Mouse (Mus musculus) layer of hippocampus, adult 9-10 months (tissue): ENCODE data around the gene Tspan31.

Source experiments
- DNase-seq: peaks from one replicate; pipeline ENCODE4 v3.0.0; 2022; ENCODE audit warnings: low spot score

Tspan31 gene

DNA sequence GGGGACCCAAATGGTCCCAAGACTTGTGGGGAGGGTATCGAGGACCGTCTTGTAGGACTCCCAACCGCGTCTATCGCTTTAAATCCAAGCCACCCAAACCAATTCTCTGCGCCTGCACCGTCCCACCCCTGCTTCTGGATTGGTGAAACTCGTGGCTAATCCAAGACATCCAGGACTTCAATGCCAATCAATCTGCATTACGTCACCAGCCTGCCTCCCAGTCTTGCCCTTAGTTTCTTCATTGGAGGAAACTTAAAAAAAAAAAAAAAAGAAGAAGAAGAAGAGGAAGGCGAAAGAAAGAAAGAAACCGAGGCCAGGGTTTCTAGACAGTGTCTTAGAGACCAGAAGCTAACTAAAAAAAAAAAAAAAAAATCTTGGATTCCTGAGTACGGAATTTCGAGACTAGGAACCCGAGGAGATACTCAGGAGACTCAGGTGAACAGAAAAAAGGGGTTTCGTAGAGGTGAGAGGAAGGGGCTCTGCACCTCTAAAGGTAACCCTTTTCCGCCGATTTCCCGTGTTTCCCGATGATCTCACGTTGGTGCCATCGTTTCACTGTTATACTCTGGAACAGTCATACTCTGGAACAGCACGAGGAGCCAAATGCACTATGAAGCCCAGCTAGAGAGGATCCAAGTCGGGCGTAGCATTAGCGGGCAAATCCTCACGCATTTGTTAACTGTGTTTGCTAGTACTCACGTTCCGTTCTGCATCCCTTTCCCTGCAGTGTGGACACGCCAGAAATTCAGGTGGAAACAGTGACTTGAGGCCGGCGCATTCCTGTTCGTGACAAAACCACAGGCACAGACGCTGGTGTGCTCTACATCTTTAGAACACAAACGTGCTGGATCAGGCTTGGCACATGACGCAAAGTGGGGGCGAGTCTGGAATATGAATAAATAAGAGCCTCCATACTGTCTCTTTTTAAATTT is at the start of gene Tspan31:
TSS of gene Tspan31 (minus strand) at position 75 of the 932 bp plus-strand sequence.
- DNase-seq, result peak; percentile 93

DNA sequence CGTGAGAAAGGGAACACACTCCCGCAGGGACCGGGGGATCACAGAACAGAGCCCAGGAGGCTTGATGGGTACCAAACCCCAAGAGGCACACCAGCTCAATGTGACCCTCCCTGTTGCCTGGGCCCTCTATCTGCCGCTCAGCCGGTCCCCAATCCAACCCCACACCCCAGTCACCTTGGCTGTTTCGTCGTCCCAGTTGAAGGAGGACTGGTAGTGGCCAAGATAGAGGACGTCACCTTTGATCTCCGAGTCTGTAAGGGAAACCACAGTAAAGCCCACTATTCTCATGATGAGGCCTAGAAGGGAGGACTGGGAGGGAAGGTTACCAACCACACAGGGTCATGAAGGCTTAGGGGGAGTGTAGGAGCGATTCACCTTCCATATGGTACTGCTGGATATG is 49.2 kb upstream of the Tspan31 start:
- no peak for DNase-seq

DNA sequence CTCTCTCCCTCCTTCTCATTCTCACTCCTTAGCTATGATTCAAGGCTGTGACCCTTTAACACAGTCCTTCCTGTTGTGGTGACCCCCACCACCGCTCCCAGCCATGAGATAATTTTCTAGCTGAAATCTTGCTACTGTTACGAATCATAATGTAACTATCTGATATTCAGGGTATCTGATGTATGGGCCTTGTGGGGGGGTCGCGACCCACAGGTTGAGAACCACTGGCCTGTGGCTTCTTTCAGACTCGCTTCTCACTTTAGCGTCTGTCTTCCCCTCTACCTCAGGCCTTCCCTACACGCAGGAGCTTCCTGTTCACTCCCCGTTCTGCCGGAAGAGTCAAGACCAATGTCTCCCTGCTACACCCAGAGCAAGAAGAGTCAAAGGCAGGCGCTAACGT is 48.4 kb upstream of the Tspan31 start:
- DNase-seq, result no peak

DNA sequence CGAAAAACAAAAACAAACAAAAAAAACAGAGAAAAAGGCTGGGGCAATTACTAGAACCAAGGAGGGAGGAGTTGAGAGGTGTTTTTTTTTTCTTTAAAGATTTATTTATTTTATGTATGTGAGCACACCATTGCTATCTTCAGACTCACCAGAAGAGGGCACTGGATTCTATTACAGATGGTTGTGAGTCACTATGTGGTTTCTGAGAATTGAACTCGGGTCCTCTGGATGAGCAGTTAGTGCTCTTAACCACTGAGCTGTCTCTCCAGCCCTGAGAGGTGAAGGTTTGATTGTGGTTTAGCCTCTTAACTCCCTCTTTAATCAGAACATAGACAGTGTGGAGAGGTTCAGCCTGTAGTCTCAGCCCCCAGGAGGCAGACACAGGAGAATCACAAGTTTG is 45.0 kb upstream of the Tspan31 start:
- no peak for DNase-seq

DNA sequence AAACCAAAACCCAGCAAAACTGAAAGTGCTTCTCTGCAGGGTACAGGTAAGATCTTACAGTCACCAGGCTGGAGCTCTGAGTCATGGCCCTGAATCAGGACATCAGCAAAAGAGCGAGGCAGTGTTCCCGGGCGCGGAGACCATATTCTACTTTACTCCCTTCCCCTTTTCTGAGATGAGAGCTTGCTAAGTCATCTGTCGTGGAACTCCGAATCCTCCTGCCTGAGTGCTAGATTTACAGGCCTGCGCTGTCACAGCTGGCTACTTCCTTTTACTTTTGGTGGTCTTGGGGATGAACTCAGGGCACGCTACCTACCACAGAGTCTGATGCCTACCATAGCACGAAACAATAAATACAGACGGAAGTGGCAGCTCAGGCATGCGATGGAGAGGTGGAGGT is 44.3 kb upstream of the Tspan31 start:
- no peak for DNase-seq

DNA sequence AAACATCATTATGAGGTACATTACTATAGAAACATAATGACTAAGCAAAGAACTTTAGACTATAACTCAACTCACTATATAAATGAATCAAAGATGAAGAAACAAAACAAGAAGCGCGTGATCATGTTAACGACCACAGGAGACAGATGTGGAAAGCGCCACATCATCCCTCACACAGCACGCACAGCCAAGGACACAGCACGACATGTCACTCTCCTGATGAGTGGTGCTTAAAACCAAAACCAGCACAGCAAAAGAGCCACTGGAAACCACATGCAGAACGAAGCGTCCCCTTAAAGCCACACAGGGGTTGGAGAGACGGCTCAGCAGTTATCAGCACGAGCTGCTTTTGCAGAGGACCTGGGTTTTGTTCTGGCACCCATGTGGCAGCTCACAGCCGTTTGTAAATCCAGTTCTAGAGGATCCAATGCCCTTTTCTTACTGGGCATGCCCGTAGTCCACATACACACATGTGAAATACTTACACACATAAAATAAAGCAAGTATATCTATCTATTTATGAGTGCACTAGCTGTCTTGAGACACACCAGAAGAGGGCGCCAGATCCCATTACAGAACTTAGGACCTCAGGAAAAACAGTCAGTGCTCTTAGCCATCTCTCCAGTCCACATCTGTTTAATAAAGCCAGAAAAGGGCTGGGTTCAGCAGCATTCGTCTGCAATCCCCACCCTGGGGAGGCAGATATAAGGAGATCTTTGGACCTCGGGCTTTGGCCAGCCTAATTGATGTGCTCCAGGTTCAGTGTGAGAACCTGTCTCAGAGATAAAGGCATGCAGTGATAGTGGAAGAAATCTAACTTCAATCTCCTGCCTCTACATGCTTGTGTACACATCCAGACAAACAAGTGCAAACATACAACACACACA is 41.2 kb upstream of the Tspan31 start:
- DNase-seq, result no peak

DNA sequence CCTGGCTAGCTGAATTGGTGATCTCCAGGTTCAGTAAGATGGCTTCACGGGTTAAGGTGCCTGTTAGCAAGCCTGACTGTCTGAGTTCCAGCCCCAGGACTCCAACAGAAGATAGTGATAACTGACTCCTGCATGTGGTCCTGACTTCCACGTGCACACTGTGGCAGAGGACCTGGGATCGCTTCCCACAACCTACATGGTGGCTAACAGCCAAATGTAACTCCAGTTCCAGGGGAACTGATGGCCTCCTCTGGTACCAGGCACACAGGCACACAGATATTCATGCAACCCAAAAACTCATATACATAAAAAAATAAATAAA is 38.2 kb upstream of the Tspan31 start:
- no peak for DNase-seq

DNA sequence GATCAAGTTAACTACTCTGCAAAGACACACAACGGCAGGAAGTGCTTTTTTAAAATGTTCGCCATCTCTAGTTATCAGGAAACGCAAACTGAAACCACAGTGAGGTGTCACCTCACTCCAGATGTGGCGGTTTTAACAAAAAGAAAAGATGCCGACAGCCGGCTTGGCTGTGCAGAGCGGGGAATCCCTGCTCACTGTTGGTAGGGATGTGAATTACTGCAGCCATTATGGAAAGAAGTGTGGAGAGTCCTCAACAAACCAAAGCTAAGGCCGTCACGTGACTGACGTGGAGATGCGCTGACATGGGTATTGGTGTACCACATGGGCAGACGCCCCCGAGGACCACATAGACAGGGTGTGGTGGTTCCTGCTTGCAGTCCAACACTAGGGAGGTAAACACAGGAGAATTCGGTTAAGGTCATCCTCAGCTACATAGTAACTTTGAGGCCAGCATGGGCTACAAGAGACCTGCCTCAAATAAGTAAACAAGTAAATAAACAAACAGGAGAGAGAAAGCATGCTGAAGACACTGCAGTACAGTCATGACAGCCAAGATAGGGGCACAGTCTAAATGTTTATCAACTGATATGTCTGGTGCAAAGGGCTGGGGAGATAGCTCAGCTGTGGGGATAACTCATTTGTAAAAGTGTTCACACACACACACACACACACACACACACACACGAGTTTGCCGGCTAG is 37.6 kb upstream of the Tspan31 start:
- DNase-seq, result no peak

DNA sequence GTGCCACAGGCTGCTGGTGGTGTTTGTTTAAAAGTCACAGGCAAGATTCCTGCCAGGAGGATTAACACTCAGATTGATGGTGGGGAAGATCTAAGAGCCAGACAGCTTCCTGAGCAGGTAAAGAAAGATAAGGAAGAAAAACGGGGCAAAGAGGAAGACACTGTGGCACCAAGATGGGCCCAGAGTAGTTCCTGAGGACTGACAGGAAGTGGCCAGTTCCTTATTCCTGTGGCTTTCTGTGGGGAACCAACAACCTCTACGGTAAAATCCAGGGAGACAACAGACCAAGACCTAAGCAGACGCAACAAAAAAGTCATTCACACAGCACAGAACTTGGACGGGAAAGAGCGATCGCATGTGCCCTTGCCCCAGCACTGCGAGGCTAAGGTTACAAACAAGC is 33.6 kb upstream of the Tspan31 start:
- DNase-seq, result no peak

DNA sequence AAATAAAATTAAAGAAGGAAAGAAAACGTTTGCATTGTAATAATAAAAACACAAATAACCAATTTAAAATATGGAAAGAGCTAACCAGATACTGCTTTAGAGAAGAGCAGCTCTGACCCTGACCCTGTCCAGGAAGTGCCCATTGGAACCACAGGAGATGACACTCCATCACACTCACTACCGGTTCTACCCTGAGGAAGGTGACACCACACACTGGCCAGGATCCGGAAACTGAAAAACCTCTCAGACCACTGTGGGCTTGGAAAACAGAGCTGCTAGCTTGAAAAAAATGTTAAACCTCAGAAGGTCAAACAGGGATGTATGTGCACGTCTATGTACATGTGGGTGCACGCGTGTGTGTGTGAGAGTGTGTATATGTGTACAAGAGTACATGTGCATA is 31.1 kb upstream of the Tspan31 start:
- no peak for DNase-seq

DNA sequence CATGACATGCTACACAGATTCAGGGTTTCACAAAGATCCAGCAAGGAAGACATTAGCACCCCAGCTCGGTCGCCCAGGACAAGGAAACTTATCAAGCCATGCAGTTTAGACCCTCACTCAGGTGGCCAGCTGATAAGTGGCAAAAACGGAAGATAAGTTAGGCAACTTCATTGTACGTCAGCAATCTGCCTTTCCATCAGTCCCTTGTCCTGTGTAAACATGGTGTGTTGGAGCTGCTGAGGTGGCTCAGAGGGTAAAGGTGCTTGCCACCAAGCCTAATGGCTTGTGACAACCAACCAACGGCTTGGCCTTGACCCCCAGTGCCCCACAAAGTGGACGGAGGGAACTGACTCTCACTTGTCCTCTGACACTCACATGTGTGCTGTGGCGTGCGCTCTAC is 30.4 kb upstream of the Tspan31 start:
- DNase-seq, result no peak

DNA sequence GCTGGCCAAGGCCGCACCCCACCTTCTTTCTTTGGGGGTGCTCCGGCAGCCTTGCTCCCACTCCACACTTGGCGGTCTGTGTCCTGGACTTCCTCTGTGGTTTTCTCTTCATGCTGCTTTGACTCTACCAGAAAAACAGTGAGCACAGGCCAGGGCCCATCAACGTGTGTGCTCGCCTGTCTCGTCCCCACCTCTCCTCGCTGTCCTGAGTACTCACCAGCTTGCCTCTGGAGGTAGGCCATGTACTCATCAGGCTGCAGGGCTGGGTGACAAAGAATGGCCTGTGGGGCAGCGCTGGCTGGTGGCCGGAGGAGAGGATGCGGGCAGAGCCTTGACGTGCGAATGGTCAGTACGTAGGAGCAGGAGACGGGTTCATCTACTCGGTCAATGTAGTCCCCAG is 29.8 kb upstream of the Tspan31 start:
- DNase-seq, result no peak

DNA sequence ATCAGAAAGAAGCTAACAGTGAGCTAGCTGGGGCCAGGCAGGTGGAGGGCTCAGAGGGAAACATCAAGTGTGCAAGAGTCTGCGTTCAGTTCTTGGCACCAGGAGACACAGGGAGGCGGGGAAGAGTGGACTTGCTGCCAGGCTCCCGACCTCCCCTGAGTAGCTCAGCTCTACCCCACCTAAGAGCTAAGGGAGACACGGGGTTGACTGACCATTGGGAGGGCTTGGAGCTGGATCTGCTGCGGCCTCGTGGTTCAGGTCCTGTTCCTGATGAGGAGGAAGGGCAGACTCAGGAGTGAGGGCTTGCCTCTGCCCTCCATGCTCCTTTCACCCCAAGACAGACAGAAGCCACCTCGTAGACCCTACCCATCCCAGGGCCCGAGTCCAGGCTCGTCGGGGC is 29.1 kb upstream of the Tspan31 start:
- DNase-seq, result no peak

DNA sequence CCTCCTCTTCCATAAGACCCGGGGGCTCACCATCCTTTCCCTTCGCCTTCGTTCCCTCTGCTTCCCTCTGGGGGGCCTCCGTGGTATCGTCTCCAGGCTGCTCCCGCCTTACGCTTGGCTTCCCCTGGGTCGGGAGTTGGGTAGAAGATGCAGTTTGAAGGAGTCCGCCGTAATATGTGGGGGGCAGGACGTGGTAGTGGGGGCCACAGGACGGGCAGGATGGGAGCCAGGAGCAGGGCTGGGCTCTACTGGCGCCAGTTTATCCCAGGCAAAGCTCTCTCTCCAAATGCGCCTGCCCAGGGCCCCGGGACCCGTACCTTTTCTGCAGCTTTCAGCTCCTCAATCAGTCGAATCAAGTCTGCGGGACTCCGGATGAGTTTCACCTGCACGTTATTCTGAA is 28.4 kb upstream of the Tspan31 start:
- no peak for DNase-seq

DNA sequence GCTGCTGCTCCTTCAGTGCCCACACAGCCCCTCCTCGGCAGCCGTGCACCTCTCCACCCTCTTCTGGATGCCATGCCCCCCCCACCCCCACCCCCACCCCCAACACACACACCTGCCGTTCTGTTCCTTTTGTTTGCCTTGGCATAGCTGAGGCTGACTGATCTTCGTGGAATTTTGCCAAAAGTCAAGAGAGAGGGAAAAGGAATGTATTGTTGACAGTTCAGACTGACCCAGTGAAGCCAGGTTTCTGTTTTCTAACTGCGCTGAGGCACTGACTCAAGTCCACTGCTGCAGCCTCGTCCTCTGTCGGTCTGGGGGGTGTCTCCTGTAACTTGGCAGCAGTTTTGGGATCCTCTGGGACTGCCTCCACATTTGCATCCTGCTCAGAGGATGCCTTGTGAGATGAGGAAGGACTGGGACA is 24.3 kb upstream of the Tspan31 start:
- DNase-seq, result no peak

DNA sequence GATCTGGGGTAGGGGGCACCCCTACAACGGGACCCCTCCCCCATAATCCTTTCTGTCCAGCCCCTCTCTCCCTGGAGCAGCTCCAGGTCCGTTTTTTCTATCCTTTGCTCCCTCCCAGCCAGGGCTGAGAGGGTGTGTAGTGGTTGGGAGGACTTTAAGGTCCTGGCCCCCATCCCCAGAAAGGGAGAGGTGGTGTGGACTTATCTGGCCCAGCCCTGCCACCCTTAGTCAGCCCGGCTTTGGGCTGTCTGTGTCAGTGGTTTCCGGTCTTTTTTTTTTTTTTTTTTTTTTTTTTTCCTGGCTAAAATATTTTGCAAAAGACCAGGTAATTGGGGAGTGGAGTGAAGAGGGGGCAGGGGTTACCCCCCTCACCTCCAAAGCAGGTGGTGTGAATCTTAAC is 22.7 kb upstream of the Tspan31 start:
- no peak for DNase-seq

DNA sequence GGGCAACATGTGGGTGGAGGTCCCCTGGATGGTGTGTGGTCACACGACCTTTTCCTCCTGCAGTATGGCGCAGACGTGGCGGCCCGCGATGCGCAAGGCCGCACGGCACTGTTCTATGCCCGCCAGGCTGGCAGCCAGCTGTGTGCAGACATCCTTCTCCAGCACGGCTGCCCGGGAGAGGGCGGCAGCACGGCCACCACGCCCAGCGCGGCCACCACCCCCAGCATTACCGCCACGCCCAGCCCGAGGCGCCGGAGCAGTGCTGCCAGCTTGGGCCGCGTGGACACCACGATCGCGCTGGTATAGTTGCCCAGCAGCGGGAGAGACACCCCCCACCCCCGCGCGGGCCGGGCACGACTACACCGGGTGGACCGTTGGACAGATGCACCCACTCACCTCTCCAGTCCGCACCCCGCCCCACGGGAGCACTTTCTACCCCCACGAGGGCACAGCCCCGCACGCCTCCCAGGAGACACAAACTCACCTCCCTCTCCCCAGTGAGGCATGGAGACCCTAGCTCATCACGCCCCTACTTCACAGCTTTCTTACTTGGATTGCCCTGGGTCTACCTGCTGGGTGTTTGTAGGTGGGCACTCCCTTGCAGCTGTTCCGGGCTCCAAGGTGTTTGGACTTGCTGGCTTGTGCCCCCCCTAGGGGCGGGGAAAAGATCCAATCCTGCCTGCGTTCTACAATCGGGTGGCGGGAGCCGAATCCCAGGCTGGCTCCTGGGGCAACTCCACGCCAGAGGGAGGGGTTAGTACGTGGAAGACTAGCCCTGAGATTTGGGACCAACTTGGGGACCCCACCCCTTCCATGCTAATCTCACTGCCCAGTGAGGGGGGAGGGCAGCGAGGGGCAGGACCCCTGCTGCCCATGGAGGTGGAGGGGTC is 21.7 kb upstream of the Tspan31 start:
- DNase-seq, result no peak

DNA sequence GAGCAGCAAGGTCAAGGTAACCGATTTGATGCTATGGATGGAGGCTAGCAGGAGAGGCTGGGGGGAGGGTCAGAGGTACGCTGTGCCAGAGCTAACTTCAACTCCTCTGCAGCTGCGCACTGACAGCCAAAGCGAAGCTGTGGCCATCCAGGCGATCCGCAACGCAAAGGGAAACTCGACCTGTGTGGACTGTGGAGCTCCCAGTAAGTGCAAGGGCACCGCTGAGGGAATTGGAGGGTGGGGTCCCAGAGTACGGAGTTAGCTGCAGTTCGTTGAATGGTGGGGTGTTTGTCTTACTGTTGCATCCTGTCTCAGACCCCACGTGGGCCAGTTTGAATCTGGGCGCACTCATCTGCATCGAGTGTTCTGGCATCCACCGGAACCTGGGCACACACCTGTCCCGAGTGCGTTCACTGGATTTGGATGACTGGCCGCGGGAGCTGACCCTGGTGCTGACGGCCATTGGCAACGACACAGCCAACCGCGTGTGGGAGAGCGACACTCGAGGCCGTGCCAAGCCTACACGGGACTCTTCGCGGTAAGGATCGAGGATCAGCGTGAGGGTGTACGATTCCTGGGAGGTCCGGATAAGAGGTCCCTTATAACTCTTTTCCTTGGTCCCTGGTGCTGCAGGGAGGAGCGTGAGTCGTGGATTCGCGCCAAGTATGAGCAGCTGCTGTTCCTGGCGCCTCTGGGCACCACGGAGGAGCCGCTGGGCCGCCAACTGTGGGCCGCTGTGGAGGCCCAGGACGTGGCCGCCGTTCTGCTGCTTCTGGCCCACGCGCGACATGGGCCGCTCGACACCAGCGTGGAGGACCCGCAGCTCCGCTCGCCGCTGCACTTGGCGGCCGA is 20.7 kb upstream of the Tspan31 start:
- DNase-seq, result no peak

DNA sequence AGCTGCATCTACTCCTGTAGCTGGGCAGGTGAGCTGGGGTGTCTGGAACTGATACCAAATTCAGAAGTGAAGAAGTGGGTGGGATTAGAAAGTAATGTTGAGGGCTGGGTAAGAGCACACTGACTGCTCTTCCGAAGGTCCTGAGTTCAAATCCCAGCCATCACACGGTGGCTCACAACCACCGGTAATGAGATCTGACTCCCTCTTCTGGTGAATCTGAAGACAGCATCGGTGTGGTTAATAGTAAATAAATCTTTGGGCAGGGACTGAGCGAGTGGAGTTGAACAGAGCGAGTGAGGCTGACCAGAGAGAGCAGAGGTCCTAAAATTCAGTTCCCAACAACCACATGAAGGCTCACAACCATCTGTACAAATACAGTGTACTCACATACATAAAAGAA is 15.6 kb upstream of the Tspan31 start:
- DNase-seq, result no peak

DNA sequence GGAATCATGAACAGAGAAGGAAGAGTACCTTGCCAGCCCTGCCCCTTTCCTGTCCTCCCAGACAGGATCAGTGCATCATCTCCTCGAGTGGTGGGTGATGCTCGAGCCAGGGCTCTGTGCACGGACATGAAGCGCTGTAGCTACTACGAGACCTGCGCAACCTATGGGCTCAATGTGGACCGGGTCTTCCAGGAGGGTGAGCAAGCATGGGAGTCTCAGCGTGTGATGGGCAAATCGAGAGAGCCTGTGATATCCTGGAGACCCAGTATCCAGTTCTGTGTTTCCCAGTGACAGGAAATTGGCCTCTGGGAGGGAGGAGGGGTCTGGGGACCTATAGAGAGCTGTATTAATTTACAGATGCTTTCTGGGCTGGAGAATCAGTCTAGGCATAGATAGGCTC is 15.0 kb upstream of the Tspan31 start:
- no peak for DNase-seq

DNA sequence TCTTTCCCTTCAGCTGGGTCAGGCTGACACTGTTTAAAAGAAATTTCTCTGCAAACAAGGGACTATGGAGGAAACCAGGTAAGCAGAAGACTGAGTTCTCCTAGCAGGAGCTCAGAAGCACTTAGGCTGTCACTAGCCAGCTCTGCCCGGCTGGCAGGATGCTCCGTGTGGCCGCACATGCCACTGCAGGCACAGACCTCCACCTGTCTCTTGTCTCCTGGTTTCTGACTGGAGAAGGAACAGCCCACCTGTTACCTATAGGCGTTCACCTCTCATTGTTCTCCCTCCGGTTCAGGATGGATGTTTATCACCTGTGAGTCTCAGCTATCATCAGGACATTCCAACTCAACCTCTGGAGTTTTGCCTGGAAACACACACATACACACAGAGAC is 13.8 kb upstream of the Tspan31 start:
- no peak for DNase-seq
